Mouse (Mus musculus): ENCODE data around the gene Rnf185.

DNA sequence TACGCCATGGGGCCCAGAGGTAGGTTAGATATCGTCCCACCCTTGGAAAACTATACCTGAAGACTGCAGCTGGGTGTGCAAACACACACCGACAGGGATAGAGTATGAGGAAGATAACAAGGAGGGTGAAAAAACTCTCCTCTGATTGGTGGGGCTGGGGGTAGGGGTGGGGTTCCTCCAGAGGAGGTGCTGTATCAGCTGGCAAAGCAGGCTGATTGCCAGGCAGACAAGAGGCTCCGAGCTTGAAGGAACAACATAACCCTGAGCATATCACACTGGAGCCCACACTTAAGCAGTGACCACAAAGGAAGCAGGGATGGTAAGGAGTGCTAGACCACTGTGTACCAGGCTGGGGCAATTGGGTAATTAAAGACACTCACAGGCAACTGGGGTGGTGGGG, 72.7 kb downstream of the Rnf185 start:
- no peak for TF ChIP-seq CTCF (IDR thresholded peaks at IDR 0.05; ENCODE audit: insufficient read depth, low read depth, low read length)
- TF ChIP-seq POLR2A (IDR thresholded peaks at IDR 0.05; ENCODE audit: insufficient read depth, low read depth, low read length), result no peak
